Mouse (Mus musculus) limb, embryonic 12.5 days (tissue): ENCODE results near the gene Gtf2f2. TPM values are rescaled to one million over a fixed set of nuclear protein-coding genes. Genes with fewer than 3 reads are reported as not detected.
"Not testable (repeated sequence)": the region's sequence is repeated elsewhere in the genome, so short reads cannot be mapped to it uniquely, and the experiment has no call there.

Experiments
- ATAC-seq: fragments of 200-750 bp; cut with Nextera tagmentation; 2 replicates; pipeline ENCODE4 v1.8.0; 2017; ENCODE audit warnings: low read depth, moderate TSS enrichment; ENCODE audit not compliant: insufficient number of reproducible peaks, insufficient read depth, low FRiP score, low TSS enrichment
- H3K27ac ChIP-seq: fragments of 300-500 bp; sonication (generic); 2 replicates; pipeline ENCODE4 v1.5.1; 2016; ENCODE audit warnings: mild to moderate bottlenecking, moderate library complexity
- H3K27me3 ChIP-seq: fragments of 300-500 bp; sonication (generic); 2 replicates; pipeline ENCODE4 v1.6.1; 2016; ENCODE audit warnings: mild to moderate bottlenecking, moderate library complexity
- H3K36me3 ChIP-seq: fragments of 300-500 bp; sonication (generic); 2 replicates; pipeline ENCODE4 v1.6.1; 2016; ENCODE audit warnings: mild to moderate bottlenecking, moderate library complexity
- H3K4me1 ChIP-seq: fragments of 300-500 bp; sonication (generic); replicated peaks from 2 replicates; pipeline ENCODE4 v1.6.1; 2016
- H3K4me2 ChIP-seq: fragments of 300-500 bp; sonication (generic); 2 replicates; pipeline ENCODE4 v1.6.1; 2016; ENCODE audit warnings: mild to moderate bottlenecking, moderate library complexity
- H3K4me3 ChIP-seq: fragments of 300-500 bp; sonication (generic); replicated peaks from 2 replicates; pipeline ENCODE4 v1.5.1; 2016; ENCODE audit warnings: mild to moderate bottlenecking
- H3K9ac ChIP-seq: fragments of 300-500 bp; sonication (generic); replicated peaks from 2 replicates; pipeline ENCODE4 v1.6.1; 2016; ENCODE audit warnings: mild to moderate bottlenecking, moderate library complexity
- H3K9me3 ChIP-seq: fragments of 300-500 bp; sonication (generic); 2 replicates; pipeline ENCODE4 v1.6.1; 2016; ENCODE audit warnings: mild to moderate bottlenecking, moderate library complexity
- WGBS: fragments of 180-500 bp; shearing (Covaris S2); methylation state at CpG from one replicate; pipeline ENCODE4 v1.1.7; 2016; 5-methylcytosine and 5-hydroxymethylcytosine counted together
- polyA plus RNA-seq: library from polyadenylated mRNA; unstranded; fragments of >200 nt; fragmentation: Nextera tagmentation; extraction: Ambion mirVana; gene quantifications from 2 replicates; pipeline ENCODE4 v1.2.1, GENCODE M21; 2016

Gene Gtf2f2
- polyA plus RNA-seq, 1 experiment from 2014 or later: 52.8 TPM

- H3K9me3 ChIP-seq: no peaks in the 10 kb centered on the region
- no peak overlapping the region for H3K9ac ChIP-seq
- H3K4me3 ChIP-seq: no peak overlapping the region
- ATAC-seq: no peak
- 32% methylated on average over 8 of the region's 8 CpGs for whole genome bisulfite sequencing
- 0 out of 2 replicates have a peak, but pooled peaks cover 3% of the 10 kb centered on the region for H3K27me3 ChIP-seq
- H3K27ac ChIP-seq: no peak overlapping the region
- H3K36me3 ChIP-seq: no peaks in the 10 kb centered on the region
- peaks cover 9% of the 10 kb centered on the region; the same call in 1 of the 2 replicates for H3K4me1 ChIP-seq
- no peak overlapping the region; the same call in 1 of the 2 replicates for H3K4me2 ChIP-seq
Observed at GRCm38 (mm10) chr14:75878980-75879379, 131.7 kb downstream of the Gtf2f2 start.

- no peak for ATAC-seq
- H3K9me3 ChIP-seq: no peaks in the 10 kb centered on the region
- WGBS: 85% methylated on average over 3 of the region's 3 CpGs
- H3K27me3 ChIP-seq: 0 out of 2 replicates have a peak, but pooled peaks cover 3% of the 10 kb centered on the region
- H3K4me3 ChIP-seq: no peak overlapping the region
- H3K36me3 ChIP-seq: no peaks in the 10 kb centered on the region
- no peak overlapping the region for H3K27ac ChIP-seq
- no peak overlapping the region for H3K4me2 ChIP-seq
- peaks cover 9% of the 10 kb centered on the region; the same call in 1 of the 2 replicates for H3K4me1 ChIP-seq
- H3K9ac ChIP-seq: no peak overlapping the region
Observed at GRCm38 (mm10) chr14:75877297-75877696, 133.4 kb downstream of the Gtf2f2 start.

DNA sequence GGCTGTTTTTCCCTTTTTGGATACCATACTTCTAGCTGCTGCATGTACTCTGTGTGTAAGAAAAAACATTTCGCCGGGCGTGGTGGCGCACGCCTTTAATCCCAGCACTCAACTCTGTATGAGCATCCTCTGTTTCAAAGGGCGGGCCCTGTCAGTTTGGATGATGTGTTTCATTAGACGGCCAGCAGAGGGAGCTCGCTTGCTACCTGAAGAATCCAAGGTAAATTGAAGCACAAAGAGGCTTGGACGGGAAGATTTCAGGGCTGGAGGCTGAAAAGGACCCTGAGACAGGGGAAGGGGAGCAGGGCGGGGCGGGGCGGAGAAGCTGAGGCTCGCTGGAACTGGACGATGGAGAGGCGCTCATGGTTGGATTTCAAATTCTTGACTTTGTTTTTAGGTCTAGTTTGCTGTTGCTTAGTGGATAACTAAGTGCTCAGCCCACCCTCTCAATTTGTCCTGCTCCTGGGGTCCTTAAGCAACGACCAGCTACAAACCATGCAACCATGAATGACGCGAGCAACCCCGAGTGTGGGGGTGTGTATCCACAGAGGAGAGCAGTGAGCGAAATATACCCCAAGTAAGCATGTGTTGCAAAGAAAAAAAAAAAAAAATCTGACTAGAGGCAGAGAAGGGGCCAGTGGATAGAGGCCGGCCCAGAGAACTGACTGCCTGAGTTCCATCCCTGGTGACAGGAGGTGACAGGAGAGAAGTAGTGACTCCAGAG, 134.2 kb downstream of the Gtf2f2 start:
- 0 out of 2 replicates have a peak, but pooled peaks cover 3% of the 10 kb centered on the region for H3K27me3 ChIP-seq
- H3K27ac ChIP-seq: no peak overlapping the region
- peaks cover 4% of the 10 kb centered on the region; the same call in 1 of the 2 replicates for H3K9me3 ChIP-seq
- H3K9ac ChIP-seq: peak overlapping the region; percentile 44; the same call in 1 of the 2 replicates
- peak; percentile 44; the same call in 1 of the 2 replicates for ATAC-seq
- no peaks in the 10 kb centered on the region for H3K36me3 ChIP-seq
- WGBS: 14% methylated on average over 21 of the region's 21 CpGs
- peak overlapping the region; percentile 43 for H3K4me2 ChIP-seq
- no peak overlapping the region; the same call in 1 of the 2 replicates for H3K4me3 ChIP-seq
- H3K4me1 ChIP-seq: 0 out of 2 replicates have a peak, but pooled peaks cover under 1% of the 10 kb centered on the region

DNA sequence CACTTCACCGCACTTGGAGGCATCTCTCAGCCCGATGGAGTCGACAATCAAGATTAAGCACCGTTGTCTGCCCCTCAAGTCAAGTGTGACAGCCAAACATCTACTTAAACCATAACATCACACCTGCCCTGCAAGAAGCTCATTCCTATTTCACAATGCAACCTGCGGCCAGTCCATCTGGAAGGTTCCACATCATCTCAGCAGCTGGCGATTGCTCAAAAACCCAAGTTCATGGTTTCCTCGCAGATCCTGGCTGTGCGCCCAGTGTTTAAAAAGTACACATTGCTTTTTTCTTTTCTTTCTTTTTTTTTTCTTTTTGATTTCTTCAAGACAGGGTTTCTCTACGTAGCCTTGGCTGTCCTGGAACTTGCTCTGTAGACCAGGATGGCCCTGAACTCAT, 137.1 kb downstream of the Gtf2f2 start:
- H3K4me1 ChIP-seq: no peaks in the 10 kb centered on the region

DNA sequence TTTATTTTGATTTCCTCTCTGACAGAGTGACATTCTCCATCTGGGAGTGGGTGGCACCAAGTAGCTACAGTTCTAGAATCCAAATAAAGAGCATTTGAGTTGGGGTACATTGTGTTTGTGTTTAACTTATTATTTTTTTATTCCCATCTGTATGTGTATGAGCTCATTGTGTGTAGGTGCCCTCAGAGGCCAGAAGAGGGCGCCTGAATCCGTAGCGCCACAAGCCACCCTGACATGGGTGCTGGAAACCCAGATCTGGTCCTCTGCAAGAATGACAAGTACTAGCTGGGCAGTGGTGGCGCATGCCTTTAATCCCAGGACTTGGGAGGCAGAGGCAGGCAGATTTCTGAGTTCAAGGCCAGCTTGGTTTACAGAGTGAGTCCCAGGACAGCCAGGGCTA, 138.9 kb downstream of the Gtf2f2 start:
- WGBS: 90% methylated on average over 4 of the region's 4 CpGs
- no peak overlapping the region for H3K9ac ChIP-seq
- H3K4me2 ChIP-seq: no peak overlapping the region
- H3K27me3 ChIP-seq: 0 out of 2 replicates have a peak, but pooled peaks cover 3% of the 10 kb centered on the region
- no peaks in the 10 kb centered on the region for H3K36me3 ChIP-seq
- H3K4me3 ChIP-seq: no peak overlapping the region
- ATAC-seq: no peak
- peaks cover 4% of the 10 kb centered on the region; the same call in 1 of the 2 replicates for H3K9me3 ChIP-seq
- H3K4me1 ChIP-seq: no peaks in the 10 kb centered on the region
- H3K27ac ChIP-seq: no peak overlapping the region

More for the DNA sequence above, 137.1 kb downstream of the Gtf2f2 start:
- Histone ChIP-seq H3K4me2 (no peak overlapping the region), H3K9ac (no peak overlapping the region), H3K9me3 (peaks cover 4% of the 10 kb centered on the region; the same call in 1 of the 2 replicates), H3K36me3 (no peaks in the 10 kb centered on the region), H3K27me3 (0 out of 2 replicates have a peak, but pooled peaks cover 3% of the 10 kb centered on the region), H3K27ac (no peak overlapping the region), H3K4me3 (no peak overlapping the region)
- ATAC-seq: no peak
- 88% methylated on average over 9 of the region's 9 CpGs for WGBS

DNA sequence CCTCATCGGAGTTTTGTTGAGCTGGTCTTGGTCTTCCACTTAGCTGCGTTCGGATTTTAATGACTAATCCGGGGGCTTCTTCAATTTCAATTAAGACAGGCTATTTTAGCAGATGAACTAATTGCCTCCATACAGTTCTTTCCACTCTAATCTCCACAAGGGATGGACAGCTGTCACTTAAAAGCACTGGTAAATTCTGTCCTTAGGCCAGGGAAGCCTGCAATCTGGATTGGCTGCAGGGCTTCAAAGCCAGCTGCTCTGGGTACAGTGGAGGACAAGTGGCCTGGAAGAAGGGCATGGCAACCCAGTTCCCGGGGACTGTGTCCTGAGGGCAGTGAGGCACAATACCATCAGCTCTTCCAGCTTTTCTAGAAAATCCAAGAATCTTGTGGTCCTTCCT, 139.6 kb downstream of the Gtf2f2 start:
- Histone ChIP-seq H3K36me3 (no peaks in the 10 kb centered on the region), H3K27me3 (0 out of 2 replicates have a peak, but pooled peaks cover 3% of the 10 kb centered on the region), H3K9ac (no peak overlapping the region), H3K4me3 (peak overlapping the region; percentile 29), H3K4me2 (peak overlapping the region; percentile 43), H3K27ac (no peak overlapping the region), H3K9me3 (peaks cover 4% of the 10 kb centered on the region; the same call in 1 of the 2 replicates), H3K4me1 (no peaks in the 10 kb centered on the region)
- 7% methylated on average over 4 of the region's 5 CpGs for WGBS
- no peak for ATAC-seq

GRCm38 (mm10) chr14:75870631-75871030, 140.0 kb downstream of the Gtf2f2 start:
- ATAC-seq: no peak
- Histone ChIP-seq H3K4me1 (no peaks in the 10 kb centered on the region), H3K36me3 (no peaks in the 10 kb centered on the region), H3K4me2 (peak overlapping the region; percentile 43), H3K9me3 (peaks cover 4% of the 10 kb centered on the region; the same call in 1 of the 2 replicates), H3K4me3 (peak overlapping the region; percentile 29), H3K27me3 (0 out of 2 replicates have a peak, but pooled peaks cover 3% of the 10 kb centered on the region), H3K27ac (no peak overlapping the region), H3K9ac (no peak overlapping the region)
- 26% methylated on average over 6 of the region's 10 CpGs for WGBS

GRCm38 (mm10) chr14:75869769-75870363, 140.8 kb downstream of the Gtf2f2 start:
- ATAC-seq: no peak
- no peak overlapping the region for H3K27ac ChIP-seq
- 74% methylated on average over 14 of the region's 14 CpGs for WGBS

GRCm38 (mm10) chr14:75868028-75868427, 142.6 kb downstream of the Gtf2f2 start:
- H3K9ac ChIP-seq, H3K4me3 ChIP-seq, H3K36me3 ChIP-seq, H3K27me3 ChIP-seq, H3K9me3 ChIP-seq, H3K27ac ChIP-seq, ATAC-seq, H3K4me2 ChIP-seq: not testable (repeated sequence)
- H3K4me1 ChIP-seq: peaks cover 10% of the 10 kb centered on the region
- 71% methylated on average over 3 of the region's 3 CpGs for WGBS

More at GRCm38 (mm10) chr14:75869769-75870363, 140.8 kb downstream of the Gtf2f2 start:
- no peak overlapping the region for H3K4me2 ChIP-seq
- H3K4me1 ChIP-seq: no peaks in the 10 kb centered on the region
- peaks cover 4% of the 10 kb centered on the region; the same call in 1 of the 2 replicates for H3K9me3 ChIP-seq
- H3K9ac ChIP-seq: no peak overlapping the region
- H3K36me3 ChIP-seq: no peaks in the 10 kb centered on the region
- no peak overlapping the region for H3K4me3 ChIP-seq
- 0 out of 2 replicates have a peak, but pooled peaks cover 1% of the 10 kb centered on the region for H3K27me3 ChIP-seq

GRCm38 (mm10) chr14:75866706-75867333, 143.8 kb downstream of the Gtf2f2 start:
- H3K9me3 ChIP-seq: peaks cover 9% of the 10 kb centered on the region; the same call in 1 of the 2 replicates
- no peak overlapping the region for H3K27ac ChIP-seq
- no peak overlapping the region for H3K4me3 ChIP-seq
- 76% methylated on average over 9 of the region's 9 CpGs for WGBS
- no peaks in the 10 kb centered on the region for H3K36me3 ChIP-seq
- ATAC-seq: no peak
- H3K27me3 ChIP-seq: no peaks in the 10 kb centered on the region
- H3K9ac ChIP-seq: no peak overlapping the region
- H3K4me1 ChIP-seq: peaks cover 10% of the 10 kb centered on the region
- no peak overlapping the region for H3K4me2 ChIP-seq
